Comparison of ENCODE assay signal across 20 mouse cellular contexts in the genomic region with DNA sequence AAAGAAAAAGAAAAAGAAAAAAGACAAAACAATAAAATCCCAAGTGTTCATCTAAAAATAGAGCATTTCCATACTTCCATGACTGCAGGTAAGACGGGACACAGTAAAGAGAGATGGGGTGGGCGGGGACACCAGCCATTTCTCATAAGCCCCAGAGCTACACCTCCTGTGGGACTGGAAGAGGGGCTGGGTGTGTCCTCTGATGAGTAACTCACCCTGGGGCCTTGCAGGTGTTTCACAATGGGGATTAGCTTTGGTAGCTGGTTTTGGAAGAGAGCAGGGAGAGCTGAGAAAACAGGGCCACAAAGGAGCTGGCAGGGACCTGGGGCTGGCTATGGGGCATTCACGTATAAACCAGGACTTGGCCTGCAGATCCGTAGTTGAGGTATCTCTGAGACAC.
"Had no signal": no experiment of that assay in that cellular context is flagged by ENCODE, and none has a peak within 500 bp of the region (broad histone marks: within the 10 kb centered on the region; RNA-seq: fewer than 3 reads in every experiment).

No protein-coding gene starts in this region.

- H3K4me3 ChIP-seq: kidney, embryonic 15.5 days; left cerebral cortex, adult 2 months; limb, embryonic 12.5 days; liver, embryonic 12.5 days; liver, embryonic 15.5 days; lung, embryonic 15.5 days; megakaryocyte, embryonic 14.5 days; midbrain, embryonic 10.5 days; midbrain, embryonic 13.5 days had no signal

- H3K27me3 ChIP-seq: kidney, embryonic 15.5 days; limb, embryonic 12.5 days; liver, embryonic 12.5 days; liver, embryonic 15.5 days; lung, embryonic 15.5 days; megakaryocyte, embryonic 14.5 days; midbrain, embryonic 13.5 days had no signal

- H3K9me3 ChIP-seq: kidney, embryonic 15.5 days; limb, embryonic 12.5 days; liver, embryonic 12.5 days; liver, embryonic 15.5 days; lung, embryonic 15.5 days; megakaryocyte, embryonic 14.5 days; midbrain, embryonic 10.5 days; midbrain, embryonic 13.5 days had no signal

- ATAC-seq: liver, embryonic 12.5 days; midbrain, embryonic 13.5 days; midbrain, embryonic 16.5 days had no signal

- H3K9ac ChIP-seq: kidney, embryonic 15.5 days; limb, embryonic 12.5 days; liver, embryonic 12.5 days; liver, embryonic 15.5 days; lung, embryonic 15.5 days; midbrain, embryonic 13.5 days had no signal

- H3K4me1 ChIP-seq: kidney, embryonic 15.5 days; limb, embryonic 12.5 days; liver, embryonic 12.5 days; liver, embryonic 15.5 days; lung, embryonic 15.5 days; megakaryocyte, embryonic 14.5 days; midbrain, embryonic 10.5 days; midbrain, embryonic 13.5 days had no signal

- H3K4me2 ChIP-seq: kidney, embryonic 15.5 days; limb, embryonic 12.5 days; liver, embryonic 12.5 days; liver, embryonic 15.5 days; lung, embryonic 15.5 days; midbrain, embryonic 13.5 days had no signal

- DNase-seq: kidney, postnatal 10 days; kidney, postnatal 36 days; layer of hippocampus, postnatal 36 days; liver; lung, adult 18-20 months; lung, postnatal 10 days; lung, postnatal 36 days; thymus, adult 2 months; thymus, postnatal 14 days; thymus, postnatal 4 days had no signal

- H3K27ac ChIP-seq: kidney, embryonic 15.5 days; left cerebral cortex, adult 2 months; limb, embryonic 12.5 days; liver, embryonic 12.5 days; liver, embryonic 15.5 days; lung, embryonic 15.5 days; midbrain, embryonic 10.5 days; midbrain, embryonic 13.5 days had no signal
